Mouse (Mus musculus) left cerebral cortex, adult 2 months (tissue): ENCODE measurements around the gene Ldb1. TPM values are rescaled to one million over a fixed set of nuclear protein-coding genes. Genes with fewer than 3 reads are reported as not detected.
A peak's percentile ranks its signal among the peaks of the same experiment; 100 is the strongest.

ENCODE experiments used
- DNase-seq, 2 experiments: peaks; one replicate each; pipeline ENCODE4 v3.0.0; 2021 to 2022; ENCODE audit warnings: low spot score in 2 of 2, mixed read lengths in 1 of 2; ENCODE audit errors: extremely low spot score in 1 of 2
- H3K27ac ChIP-seq: fragments of 200-600 bp; 2 replicates; pipeline ENCODE4 v1.8.1; 2022
- H3K4me3 ChIP-seq: fragments of 200-600 bp; 2 replicates; pipeline ENCODE4 v1.8.1; 2022
- CTCF ChIP-seq: fragments of 200-600 bp; IDR thresholded peaks from 2 replicates; pipeline ENCODE4 v1.8.1; 2022; ENCODE audit warnings: antibody characterized with exemption, mild to moderate bottlenecking, moderate library complexity
- intact Hi-C: fragments of 180-260 bp; cut with DNase I; formaldehyde crosslinking; loops from one replicate; pipeline ENCODE4 v1.15.1; 2025
- total RNA-seq, 2 experiments: library from RNA; stranded (reverse); gene quantifications; 2 replicates each; pipeline ENCODE4 v1.2.3; 2021

The Ldb1 gene
- total RNA-seq, 2 experiments from 2014 or later, result 111 to 117 TPM

- intact Hi-C loops, result no loop called here
- Histone ChIP-seq H3K27ac (peak overlapping the region; percentile 55; the same call in 1 of the 2 replicates), H3K4me3 (peak overlapping the region; percentile 70)
- no peak for DNase-seq
- TF ChIP-seq CTCF, result no peak
Observed at GRCm38 (mm10) chr19:46043380-46043779, 1.6 kb downstream of the Ldb1 start.

GRCm38 (mm10) chr19:46042476-46043011, 2.5 kb downstream of the Ldb1 start:
- no peak for TF ChIP-seq CTCF
- peak in 1 of 2 experiments; percentile 58 for DNase-seq
- intact Hi-C loops, result no loop called here
- peak overlapping the region; percentile 70 for H3K4me3 ChIP-seq
- H3K27ac ChIP-seq, result peak overlapping the region; percentile 88

GRCm38 (mm10) chr19:46041933-46042475, 3.0 kb downstream of the Ldb1 start:
- peak overlapping the region; percentile 88 for H3K27ac ChIP-seq
- intact Hi-C loops, result no loop called here
- TF ChIP-seq CTCF, result no peak
- peak; percentile 68 to 82 for DNase-seq
- H3K4me3 ChIP-seq, result peak overlapping the region; percentile 70

- Histone ChIP-seq H3K4me3 (peak overlapping the region; percentile 70), H3K27ac (peak overlapping the region; percentile 88)
- no peak for TF ChIP-seq CTCF
- intact Hi-C loops, result no loop called here
- DNase-seq, result no peak
Observed at GRCm38 (mm10) chr19:46041299-46041932, 3.6 kb downstream of the Ldb1 start.

- intact Hi-C loops, result no loop called here
- TF ChIP-seq CTCF, result no peak
- DNase-seq, result no peak
- peak overlapping the region; percentile 47 for H3K4me3 ChIP-seq
- peak overlapping the region; percentile 87 for H3K27ac ChIP-seq
Observed at GRCm38 (mm10) chr19:46040149-46040902, 4.7 kb downstream of the Ldb1 start.

- intact Hi-C loops, result loop anchor here (2.0 kb wide), 1 partner anchor 41 kb away; the partner anchor contains the start of gene Armh3
Observed at GRCm38 (mm10) chr19:46039478-46039877, 5.5 kb downstream of the Ldb1 start.

GRCm38 (mm10) chr19:46038851-46039260, 6.2 kb downstream of the Ldb1 start:
- no peak for TF ChIP-seq CTCF
- peak overlapping the region; percentile 47 for H3K4me3 ChIP-seq
- no peak for DNase-seq
- intact Hi-C loops, result loop anchor here (2.0 kb wide), 1 partner anchor 40 kb away; the partner anchor contains the start of gene Armh3
- H3K27ac ChIP-seq, result peak overlapping the region; percentile 87

More at GRCm38 (mm10) chr19:46039478-46039877, 5.5 kb downstream of the Ldb1 start:
- peak; percentile 83 to 88 for DNase-seq
- Histone ChIP-seq H3K4me3 (peak overlapping the region; percentile 47), H3K27ac (peak overlapping the region; percentile 87)
- TF ChIP-seq CTCF, result no peak

- no peak for DNase-seq
- no peak for TF ChIP-seq CTCF
- peak overlapping the region; percentile 28; the same call in 1 of the 2 replicates for H3K27ac ChIP-seq
- H3K4me3 ChIP-seq, result peak overlapping the region; percentile 47
- intact Hi-C loops, result loop anchor here (2.0 kb wide), 1 partner anchor 39 kb away; the partner anchor contains the start of gene Armh3
Observed at GRCm38 (mm10) chr19:46037925-46038850, 6.8 kb downstream of the Ldb1 start.

- intact Hi-C loops, result no loop called here
- no peak overlapping the region for H3K27ac ChIP-seq
- peak overlapping the region; percentile 47 for H3K4me3 ChIP-seq
- DNase-seq, result no peak
- no peak for TF ChIP-seq CTCF
Observed at GRCm38 (mm10) chr19:46037243-46037924, 7.6 kb downstream of the Ldb1 start.

GRCm38 (mm10) chr19:46036477-46037242, 8.4 kb downstream of the Ldb1 start:
- DNase-seq, result no peak
- no peak overlapping the region for H3K27ac ChIP-seq
- peak; percentile 46 for TF ChIP-seq CTCF
- intact Hi-C loops, result no loop called here
- H3K4me3 ChIP-seq, result no peak overlapping the region
